Mouse (Mus musculus): ENCODE results near the gene Tenm3. TPM values are rescaled to one million over a fixed set of nuclear protein-coding genes. Genes with fewer than 3 reads are reported as not detected.

Gene Tenm3
- total RNA-seq (2012; rRNA removed) (0.04 and 0.08 TPM in 2 replicates), total RNA-seq (2014; rRNA removed) (0.03 and 0.11 TPM in 2 replicates), polyA plus RNA-seq (2012; ENCODE audit: insufficient read length, low read depth) (0.07 and 0.18 TPM in 2 replicates)

DNA sequence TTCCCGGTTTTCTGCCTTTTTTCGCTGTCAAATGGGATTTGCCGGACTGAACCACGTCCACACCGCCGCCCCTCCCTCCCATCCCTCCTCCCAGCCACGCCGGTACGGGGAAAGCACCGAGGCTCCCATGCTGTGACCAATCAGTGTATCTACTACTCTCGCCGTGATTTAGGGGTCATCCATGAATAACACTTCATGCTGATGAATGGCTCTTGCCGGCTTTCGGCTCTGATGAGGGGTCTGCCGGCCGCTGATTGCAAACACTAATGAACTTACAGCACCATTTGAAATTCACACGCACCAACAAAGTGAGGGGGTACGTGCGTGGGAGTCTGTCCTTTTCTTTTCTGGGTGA is at the start of gene Tenm3:
TSS of gene Tenm3 (minus strand) at position 21 of the 355 bp plus-strand sequence.
- peaks cover 62% of the 10 kb centered on the region for H3K9me3 ChIP-seq (replicated peaks; ENCODE audit: low read length)
- H3K9ac ChIP-seq (ENCODE audit: insufficient read depth, low read depth), result no peak within 1 kb of the TSS
- H3K4me3 ChIP-seq (replicated peaks in 1 of 3; ENCODE audit: low read depth in 2 of 3, low read length in 2 of 3, poor library complexity in 1 of 3), result no peak within 1 kb of the TSS

DNA sequence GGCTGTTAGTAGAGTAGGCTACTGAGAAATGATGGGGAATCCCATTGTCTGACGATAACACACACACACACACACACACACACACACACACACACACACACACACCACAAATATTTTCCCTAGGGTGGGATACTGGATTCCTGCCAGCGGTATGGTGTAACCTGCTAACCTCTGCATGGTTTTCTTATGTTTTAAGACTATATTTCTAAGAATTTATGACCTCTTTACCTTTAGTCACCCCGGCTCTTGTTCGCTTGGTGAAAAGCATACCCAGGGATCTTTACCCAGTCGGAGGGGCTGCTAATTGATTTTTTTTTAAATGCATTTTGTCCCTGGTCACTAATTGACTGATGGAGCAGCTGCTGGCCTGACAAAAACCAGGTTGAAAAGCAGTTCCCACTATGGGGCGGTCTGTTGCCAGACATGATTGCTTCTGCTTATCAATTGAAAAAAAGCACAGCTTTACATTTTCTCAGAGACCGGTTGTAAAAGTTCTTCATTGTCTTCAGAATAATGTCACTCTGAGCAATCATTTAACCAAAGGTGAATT is 46.5 kb upstream of the Tenm3 start:
- Histone ChIP-seq H3K4me1 (ENCODE audit: control insufficient read depth in 1 of 2, insufficient read depth in 2 of 2) (no peaks in the 10 kb centered on the region), H3K9ac (ENCODE audit: insufficient read depth, low read depth) (no peak overlapping the region), H3K4me2 (ENCODE audit: insufficient read depth, low read depth, poor library complexity, severe bottlenecking) (no peak overlapping the region), H3K27ac (ENCODE audit: insufficient read depth, low read depth) (no peak overlapping the region), H3K4me3 (replicated peaks in 1 of 3; ENCODE audit: low read depth in 2 of 3, low read length in 2 of 3, poor library complexity in 1 of 3) (no peak overlapping the region), H3K79me2 (replicated peaks; ENCODE audit: control insufficient read depth, extremely low read depth, insufficient read depth, poor library complexity, severe bottlenecking) (no peaks in the 10 kb centered on the region), H3K27me3 (replicated peaks) (no peaks in the 10 kb centered on the region), H3K9me3 (replicated peaks; ENCODE audit: low read length) (peaks cover 50% of the 10 kb centered on the region), H3K36me3 (replicated peaks in 1 of 2; ENCODE audit: control insufficient read depth in 1 of 2, insufficient read depth in 1 of 2, low read length in 1 of 2) (no peaks in the 10 kb centered on the region)
- in situ Hi-C loops (cut with MboI; ENCODE audit: low pct_ligation_motif_present, low pct_unique_long_range_greater_than_20kb, low sequenced_read_pairs) (no loop called here), dilution Hi-C loops (cut with MboI; ENCODE audit: extremely low pct_ligation_motif_present, extremely low pct_unique_long_range_greater_than_20kb, low sequenced_read_pairs) (no loop called here)
- DNase-seq (ENCODE audit: extremely low read depth), result no peak
- TF ChIP-seq ELF1 (IDR thresholded peaks at IDR 0.05; ENCODE audit: low read depth, low read length) (no peak), MXI1 (IDR thresholded peaks at IDR 0.05; ENCODE audit: low read depth, low read length) (no peak), ZC3H11A (IDR thresholded peaks at IDR 0.05; ENCODE audit: low read depth, low read length) (no peak), UBTF (IDR thresholded peaks at IDR 0.05; ENCODE audit: low read depth, low read length) (no peak), CHD2 (IDR thresholded peaks at IDR 0.05; ENCODE audit: low read length) (no peak), JUND (conservative IDR thresholded peaks at IDR 0.05; ENCODE audit: low read depth, low read length) (no peak), CTCF (conservative IDR thresholded peaks at IDR 0.05 in 1 of 2, IDR thresholded peaks at IDR 0.05 in 1 of 2; ENCODE audit: low read depth in 2 of 2, low read length in 2 of 2) (no peak), MAZ (IDR thresholded peaks at IDR 0.05; ENCODE audit: low read depth, low read length) (no peak), HCFC1 (IDR thresholded peaks at IDR 0.05; ENCODE audit: low read depth, low read length) (no peak), PAX5 (IDR thresholded peaks at IDR 0.05; ENCODE audit: low read length) (no peak), NELFE (IDR thresholded peaks at IDR 0.05; ENCODE audit: low read depth, low read length) (no peak), BHLHE40 (IDR thresholded peaks at IDR 0.05; ENCODE audit: low read depth, low read length) (no peak), TBP (conservative IDR thresholded peaks at IDR 0.05; ENCODE audit: low read depth, low read length) (no peak), EP300 (IDR thresholded peaks at IDR 0.05; ENCODE audit: low read length) (no peak), SIN3A (IDR thresholded peaks at IDR 0.05; ENCODE audit: low read length) (no peak), RAD21 (IDR thresholded peaks at IDR 0.05; ENCODE audit: low read depth, low read length) (no peak), CHD1 (IDR thresholded peaks at IDR 0.05; ENCODE audit: low read depth, low read length) (no peak), TCF12 (IDR thresholded peaks at IDR 0.05; ENCODE audit: low read depth, low read length) (no peak), POLR2A (IDR thresholded peaks at IDR 0.05; ENCODE audit: low read depth, low read length) (no peak), ZNF384 (IDR thresholded peaks at IDR 0.05; ENCODE audit: low read depth, low read length) (no peak)

More for the DNA sequence above, at the start of gene Tenm3:
- TF ChIP-seq ZKSCAN1 (IDR thresholded peaks at IDR 0.05; ENCODE audit: borderline replicate concordance, low read depth, low read length) (no peak), SIN3A (IDR thresholded peaks at IDR 0.05; ENCODE audit: low read length) (no peak), SMC3 (IDR thresholded peaks at IDR 0.05; ENCODE audit: low read depth, low read length) (no peak), ZMIZ1 (IDR thresholded peaks at IDR 0.05; ENCODE audit: low read depth, low read length) (no peak), KAT2A (IDR thresholded peaks at IDR 0.05; ENCODE audit: insufficient replicate concordance, low read length) (no peak), RCOR1 (conservative IDR thresholded peaks at IDR 0.05; ENCODE audit: low read depth, low read length) (no peak), MAFK (IDR thresholded peaks at IDR 0.05; ENCODE audit: insufficient replicate concordance, low read length) (no peak), ELF1 (IDR thresholded peaks at IDR 0.05; ENCODE audit: low read depth, low read length) (no peak), POLR2A (IDR thresholded peaks at IDR 0.05; ENCODE audit: low read depth, low read length) (no peak), ETS1 (conservative IDR thresholded peaks at IDR 0.05; ENCODE audit: low read depth, low read length) (no peak), EP300 (IDR thresholded peaks at IDR 0.05; ENCODE audit: low read length) (no peak), MAZ (IDR thresholded peaks at IDR 0.05; ENCODE audit: low read depth, low read length) (no peak), GABPA (IDR thresholded peaks at IDR 0.05; ENCODE audit: insufficient replicate concordance, low read depth, low read length) (no peak), JUN (IDR thresholded peaks at IDR 0.05; ENCODE audit: insufficient read depth, low read depth, low read length) (no peak), ZNF384 (IDR thresholded peaks at IDR 0.05; ENCODE audit: low read depth, low read length) (no peak), USF2 (conservative IDR thresholded peaks at IDR 0.05; ENCODE audit: low read depth, low read length) (no peak), UBTF (IDR thresholded peaks at IDR 0.05; ENCODE audit: low read depth, low read length) (no peak), TBP (conservative IDR thresholded peaks at IDR 0.05; ENCODE audit: low read depth, low read length) (no peak)
- no peak for DNase-seq (ENCODE audit: extremely low read depth)
- H3K27ac ChIP-seq (ENCODE audit: insufficient read depth, low read depth), result no peak within 1 kb of the TSS
- dilution Hi-C loops (cut with MboI; ENCODE audit: extremely low pct_ligation_motif_present, extremely low pct_unique_long_range_greater_than_20kb, low sequenced_read_pairs) (no loop called here), in situ Hi-C loops (cut with MboI; ENCODE audit: low pct_ligation_motif_present, low pct_unique_long_range_greater_than_20kb, low sequenced_read_pairs) (no loop called here)
- H3K36me3 ChIP-seq (replicated peaks in 1 of 2; ENCODE audit: control insufficient read depth in 1 of 2, insufficient read depth in 1 of 2, low read length in 1 of 2), result no peaks in the 10 kb centered on the region
- H3K4me2 ChIP-seq (ENCODE audit: insufficient read depth, low read depth, poor library complexity, severe bottlenecking), result no peak within 1 kb of the TSS
- H3K27me3 ChIP-seq (replicated peaks), result no peaks in the 10 kb centered on the region
- no peaks in the 10 kb centered on the region for H3K4me1 ChIP-seq (ENCODE audit: control insufficient read depth in 1 of 2, insufficient read depth in 2 of 2)
- no peaks in the 10 kb centered on the region for H3K79me2 ChIP-seq (replicated peaks; ENCODE audit: control insufficient read depth, extremely low read depth, insufficient read depth, poor library complexity, severe bottlenecking)

Data from CH12.LX (cell line).